Mouse (Mus musculus): ENCODE data around the gene Magi3. TPM values are rescaled to one million over a fixed set of nuclear protein-coding genes. Genes with fewer than 3 reads are reported as not detected.

Gene Magi3
- total RNA-seq, 2 experiments from 2014 or later = 38.8 to 41.3 TPM

DNA sequence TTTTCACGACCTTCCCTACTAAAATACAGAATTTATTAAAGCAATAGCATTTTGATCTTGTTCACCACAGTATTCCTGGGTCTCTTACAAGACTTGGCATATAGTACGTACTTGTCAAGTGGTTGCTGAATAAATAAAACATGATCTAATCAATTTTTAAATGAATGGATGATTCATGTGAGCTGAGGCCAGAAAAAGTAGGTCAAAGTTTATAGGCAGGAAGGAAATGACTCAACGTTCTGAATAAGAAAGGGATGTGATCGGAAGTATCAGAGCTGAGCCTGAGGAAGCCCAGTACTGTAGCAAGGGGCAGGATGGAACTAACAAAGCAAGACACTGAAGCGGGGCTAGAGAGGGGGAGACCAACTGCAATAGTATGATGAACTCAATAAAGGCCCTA is 127.4 kb downstream of the Magi3 start:
- intact Hi-C loops (cut with DNase I) = loop anchor here (10.0 kb wide), 1 partner anchor 122 kb away; no protein-coding TSS in a partner anchor
- no peak for DNase-seq (ENCODE audit: extremely low spot score in 1 of 2, low spot score in 2 of 2)

GRCm38 (mm10) chr3:104082031-104082430 is 138.1 kb downstream of the Magi3 start:
- no peak for DNase-seq (ENCODE audit: extremely low spot score in 1 of 2, low spot score in 2 of 2)
- intact Hi-C loops (cut with DNase I) = no loop called here

DNA sequence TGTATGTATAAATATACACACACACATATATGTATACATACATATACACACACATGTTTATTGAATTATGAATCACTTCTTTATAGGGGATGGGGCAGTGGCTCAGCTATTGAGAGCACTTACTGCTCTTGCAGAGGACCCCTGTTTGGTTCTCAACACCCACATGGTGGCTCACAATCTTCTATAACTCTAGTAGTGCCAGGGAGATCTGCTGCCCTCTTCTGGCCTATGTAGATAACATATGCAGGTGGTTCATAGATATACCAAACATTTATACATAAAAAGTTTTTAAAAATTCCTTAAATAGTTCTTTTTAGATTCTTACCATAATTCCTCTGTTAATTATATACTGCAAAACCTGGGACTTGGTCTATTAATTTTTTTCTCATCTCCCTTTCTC is 141.4 kb downstream of the Magi3 start:
- intact Hi-C loops (cut with DNase I) = no loop called here
- DNase-seq (ENCODE audit: extremely low spot score in 1 of 2, low spot score in 2 of 2) = no peak

GRCm38 (mm10) chr3:104069395-104069794 is 150.8 kb downstream of the Magi3 start:
- no peak for DNase-seq (ENCODE audit: extremely low spot score in 1 of 2, low spot score in 2 of 2)
- intact Hi-C loops (cut with DNase I) = no loop called here

- intact Hi-C loops (cut with DNase I) = no loop called here
- DNase-seq (ENCODE audit: extremely low spot score in 1 of 2, low spot score in 2 of 2) = peak; percentile 27 to 80
Observed at GRCm38 (mm10) chr3:104059001-104059622, 161.1 kb downstream of the Magi3 start.

GRCm38 (mm10) chr3:104032747-104033146 is 187.4 kb downstream of the Magi3 start:
- intact Hi-C loops (cut with DNase I) = no loop called here

GRCm38 (mm10) chr3:104032086-104032485 is 188.1 kb downstream of the Magi3 start:
- intact Hi-C loops (cut with DNase I) = no loop called here

More at GRCm38 (mm10) chr3:104032747-104033146, 187.4 kb downstream of the Magi3 start:
- no peak for DNase-seq (ENCODE audit: extremely low spot score in 1 of 2, low spot score in 2 of 2)

DNA sequence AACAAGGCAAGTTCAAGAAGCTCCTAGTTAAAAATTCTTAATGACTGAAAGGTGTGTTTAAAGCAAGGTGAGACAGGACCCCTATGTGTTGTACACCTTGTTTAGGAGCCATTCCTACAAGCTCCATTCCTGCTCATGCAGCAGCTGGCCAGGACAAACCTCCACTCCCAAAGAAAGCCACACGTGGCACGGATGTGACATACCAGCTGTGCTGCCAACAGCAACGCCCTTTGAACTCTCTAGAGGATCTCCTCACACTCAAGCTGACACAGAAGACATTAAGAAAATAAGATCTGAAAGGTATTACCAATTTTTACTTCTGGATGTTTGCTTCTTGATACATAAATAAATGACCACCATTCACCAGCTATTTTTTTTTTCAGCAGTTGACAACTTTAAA is 193.2 kb downstream of the Magi3 start:
- intact Hi-C loops (cut with DNase I) = no loop called here
- DNase-seq (ENCODE audit: extremely low spot score in 1 of 2, low spot score in 2 of 2) = no peak

More at GRCm38 (mm10) chr3:104032086-104032485, 188.1 kb downstream of the Magi3 start:
- DNase-seq (ENCODE audit: extremely low spot score in 1 of 2, low spot score in 2 of 2) = no peak

DNA sequence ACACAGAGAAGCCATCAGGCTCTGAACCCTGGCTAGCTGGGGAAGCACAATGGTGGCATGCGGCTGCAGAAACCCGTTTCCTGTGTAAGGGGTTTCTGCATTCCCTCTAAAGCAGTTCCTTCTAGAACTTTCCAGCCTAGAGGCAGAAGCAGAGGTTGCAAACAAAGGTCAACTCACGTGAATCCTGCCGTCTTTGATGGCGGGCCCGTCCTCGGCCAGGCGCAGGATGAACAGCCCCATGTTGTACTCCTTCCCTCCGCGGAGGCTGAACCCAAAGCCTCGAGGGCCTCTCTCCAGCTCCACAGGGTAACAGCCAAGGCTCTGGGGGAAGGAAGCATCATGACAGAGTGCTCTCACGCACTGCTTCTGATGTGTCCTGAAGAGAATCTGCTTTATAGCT is 200.1 kb downstream of the Magi3 start:
- intact Hi-C loops (cut with DNase I) = no loop called here
- DNase-seq (ENCODE audit: extremely low spot score in 1 of 2, low spot score in 2 of 2) = no peak

GRCm38 (mm10) chr3:104019453-104019852 is 200.7 kb downstream of the Magi3 start:
- intact Hi-C loops (cut with DNase I) = loop anchor here (5.0 kb wide), 1 partner anchor 423 kb away; no protein-coding TSS in a partner anchor
- DNase-seq (ENCODE audit: extremely low spot score in 1 of 2, low spot score in 2 of 2) = no peak

- no peak for DNase-seq (ENCODE audit: extremely low spot score in 1 of 2, low spot score in 2 of 2)
- intact Hi-C loops (cut with DNase I) = loop anchor here (5.0 kb wide), 1 partner anchor 424 kb away; no protein-coding TSS in a partner anchor
Observed at GRCm38 (mm10) chr3:104017931-104018330, 202.2 kb downstream of the Magi3 start.

GRCm38 (mm10) chr3:104011972-104012371 is 208.2 kb downstream of the Magi3 start:
- intact Hi-C loops (cut with DNase I) = no loop called here
- DNase-seq (ENCODE audit: extremely low spot score in 1 of 2, low spot score in 2 of 2) = no peak

- intact Hi-C loops (cut with DNase I) = no loop called here
- DNase-seq (ENCODE audit: extremely low spot score in 1 of 2, low spot score in 2 of 2) = no peak
Observed at GRCm38 (mm10) chr3:104009924-104010662, 210.1 kb downstream of the Magi3 start.

GRCm38 (mm10) chr3:104007479-104007878 is 212.7 kb downstream of the Magi3 start:
- intact Hi-C loops (cut with DNase I) = no loop called here
- DNase-seq (ENCODE audit: extremely low spot score in 1 of 2, low spot score in 2 of 2) = peak; percentile 39 to 82

- intact Hi-C loops (cut with DNase I) = no loop called here
- no peak for DNase-seq (ENCODE audit: extremely low spot score in 1 of 2, low spot score in 2 of 2)
Observed at GRCm38 (mm10) chr3:104006896-104007466, 213.2 kb downstream of the Magi3 start.

GRCm38 (mm10) chr3:103998724-103999123 is 221.4 kb downstream of the Magi3 start:
- intact Hi-C loops (cut with DNase I) = no loop called here
- no peak for DNase-seq (ENCODE audit: extremely low spot score in 1 of 2, low spot score in 2 of 2)

GRCm38 (mm10) chr3:103991271-103991670 is 228.9 kb downstream of the Magi3 start:
- intact Hi-C loops (cut with DNase I) = no loop called here
- DNase-seq (ENCODE audit: extremely low spot score in 1 of 2, low spot score in 2 of 2) = no peak

DNA sequence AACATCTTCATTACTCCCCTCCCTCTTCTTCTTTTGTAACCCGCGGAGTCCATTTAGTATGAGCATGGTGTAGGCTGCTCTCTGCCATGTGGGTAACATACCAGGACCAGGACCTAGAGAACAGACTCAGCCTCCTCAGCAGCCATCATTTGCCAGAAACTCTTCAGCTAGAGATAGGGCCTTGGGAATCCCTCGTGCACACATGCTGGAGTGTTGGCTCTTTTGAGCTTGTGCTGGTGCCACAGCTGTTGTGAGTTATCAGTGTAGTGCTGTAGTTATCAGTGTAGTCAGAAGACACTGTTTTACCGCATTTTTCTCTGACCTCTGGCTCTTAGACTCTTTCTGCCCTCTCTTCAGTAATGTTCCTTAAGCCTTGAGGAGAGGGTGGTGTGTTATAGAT is 230.8 kb downstream of the Magi3 start:
- intact Hi-C loops (cut with DNase I) = no loop called here
- no peak for DNase-seq (ENCODE audit: extremely low spot score in 1 of 2, low spot score in 2 of 2)

DNA sequence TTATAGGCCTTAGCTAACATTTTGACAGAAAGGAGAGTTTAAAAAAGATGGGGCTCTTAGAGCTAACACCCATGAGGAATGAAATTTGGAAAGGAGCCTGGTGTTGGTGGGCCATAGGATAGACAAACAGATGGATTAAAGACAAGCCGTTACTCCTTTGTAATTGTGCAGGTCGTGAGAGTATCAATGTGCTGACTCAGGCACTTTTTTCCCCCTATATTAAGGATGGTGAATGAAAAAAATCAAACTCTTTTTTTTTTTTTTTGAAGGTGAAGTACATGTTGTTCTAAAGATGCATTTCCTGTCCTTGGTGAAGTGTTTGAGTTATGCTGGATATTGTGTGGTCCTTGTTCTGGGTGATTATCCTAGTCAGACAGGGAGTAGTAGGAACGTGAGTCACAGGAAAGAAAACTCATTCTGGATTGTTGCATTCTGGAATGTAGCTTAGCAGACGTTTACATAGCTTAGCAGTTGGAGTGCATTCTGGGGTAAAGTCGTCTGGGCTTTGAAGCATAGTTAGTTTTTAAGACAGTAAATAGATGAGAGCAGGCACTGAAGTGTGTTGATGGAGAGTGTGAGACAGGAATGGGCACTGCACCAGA is 232.2 kb downstream of the Magi3 start:
- intact Hi-C loops (cut with DNase I) = no loop called here

More for the DNA sequence above, 232.2 kb downstream of the Magi3 start:
- no peak for DNase-seq (ENCODE audit: extremely low spot score in 1 of 2, low spot score in 2 of 2)

Measured in left cerebral cortex, postnatal 10 days (tissue).